8 mouse cellular contexts compared by ENCODE assay signal in the genomic region with DNA sequence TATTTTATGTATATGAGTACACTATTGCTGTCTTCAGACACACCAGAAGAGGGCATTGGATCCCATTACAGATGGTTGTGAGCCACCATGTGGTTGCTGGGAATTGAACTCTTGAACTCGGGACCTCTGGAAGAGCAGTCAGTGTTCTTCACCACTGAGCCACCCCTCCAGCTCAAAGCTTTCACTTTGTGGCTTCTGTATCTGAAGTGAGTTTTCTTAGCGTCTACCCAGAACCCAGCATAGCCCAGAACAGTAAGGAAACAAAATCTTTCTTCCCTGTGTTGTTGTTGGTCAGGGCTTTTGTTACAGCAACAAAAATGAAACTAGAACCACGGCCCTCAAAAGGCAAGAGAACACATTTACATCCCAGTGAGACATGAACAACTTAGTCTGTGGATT.
DNase-seq lines count a peak whose midpoint lies in the region; ATAC-seq and TF ChIP-seq lines count a peak whose summit lies in the region.
"Not testable (repeated sequence)": the region's sequence is repeated elsewhere in the genome, so short reads cannot be mapped to it uniquely, and the experiment has no call there.

No protein-coding gene starts in this region.

- not testable (repeated sequence) for TF ChIP-seq EP300 in CH12.LX (IDR thresholded peaks at IDR 0.05; ENCODE audit: low read length); MEL (IDR thresholded peaks at IDR 0.05; ENCODE audit: low read depth in 1 of 2, low read length in 2 of 2)

- TF ChIP-seq POLR2A in CH12.LX (IDR thresholded peaks at IDR 0.05; ENCODE audit: low read depth, low read length); MEL (IDR thresholded peaks at IDR 0.05; ENCODE audit: control insufficient read depth in 1 of 2, insufficient read depth in 1 of 2, low read depth in 1 of 2, low read length in 2 of 2, poor library complexity in 1 of 2): not testable (repeated sequence)

- H3K27me3 ChIP-seq in CH12.LX (replicated peaks) = peaks cover 15% of the 10 kb centered on the region
- not testable (repeated sequence) for H3K27me3 ChIP-seq in MEL (ENCODE audit: control insufficient read depth in 1 of 2, insufficient read depth in 2 of 2, low read length in 2 of 2); intestine, embryonic 15.5 days (replicated peaks); kidney, embryonic 16.5 days (ENCODE audit: insufficient read depth, low read length); kidney, postnatal 0 days (ENCODE audit: insufficient read depth, low read length); limb, embryonic 10.5 days (ENCODE audit: low read depth, poor library complexity, severe bottlenecking); midbrain, embryonic 11.5 days (ENCODE audit: control insufficient read depth, insufficient read depth, low read length)

- H3K79me2 ChIP-seq in CH12.LX (replicated peaks; ENCODE audit: control insufficient read depth, extremely low read depth, insufficient read depth, poor library complexity, severe bottlenecking); MEL (ENCODE audit: control insufficient read depth, insufficient read depth, low read length, poor library complexity): not testable (repeated sequence)

- TF ChIP-seq CTCF in CH12.LX (conservative IDR thresholded peaks at IDR 0.05 in 1 of 2, IDR thresholded peaks at IDR 0.05 in 1 of 2; ENCODE audit: low read depth in 2 of 2, low read length in 2 of 2); MEL (IDR thresholded peaks at IDR 0.05 in 2 of 3, conservative IDR thresholded peaks at IDR 0.05 in 1 of 3; ENCODE audit: control insufficient read depth in 1 of 3, insufficient read depth in 1 of 3, low read depth in 2 of 3, low read length in 3 of 3, poor library complexity in 1 of 3, severe bottlenecking in 1 of 3); kidney, postnatal 0 days (IDR thresholded peaks at IDR 0.05; ENCODE audit: low read depth): not testable (repeated sequence)

- dilution Hi-C loops in CH12.LX (cut with MboI; ENCODE audit: extremely low pct_ligation_motif_present, extremely low pct_unique_long_range_greater_than_20kb, low sequenced_read_pairs) = not testable (repeated sequence)

- in situ Hi-C loops in CH12.LX (cut with MboI; ENCODE audit: low pct_ligation_motif_present, low pct_unique_long_range_greater_than_20kb, low sequenced_read_pairs) = not testable (repeated sequence)

- not testable (repeated sequence) for H3K9ac ChIP-seq in CH12.LX (ENCODE audit: insufficient read depth, low read depth); MEL (ENCODE audit: control insufficient read depth, low read depth, low read length, poor library complexity, severe bottlenecking); intestine, embryonic 15.5 days; kidney, embryonic 16.5 days (replicated peaks; ENCODE audit: low read length); kidney, postnatal 0 days (ENCODE audit: low read depth, low read length); midbrain, embryonic 11.5 days (ENCODE audit: low read length)

- 74% methylated on average over 3 of the region's 3 CpGs for WGBS in intestine, embryonic 15.5 days
- WGBS in kidney, embryonic 16.5 days = 67% methylated on average over 3 of the region's 3 CpGs
- WGBS in kidney, postnatal 0 days = 59% methylated on average over 3 of the region's 3 CpGs
- WGBS in limb, embryonic 10.5 days = 85% methylated on average over 3 of the region's 3 CpGs
- 83% methylated on average over 3 of the region's 3 CpGs for WGBS in midbrain, embryonic 11.5 days

- H3K9me3 ChIP-seq in CH12.LX (replicated peaks; ENCODE audit: low read length); MEL (replicated peaks; ENCODE audit: insufficient read depth, low read length); intestine, embryonic 15.5 days; kidney, embryonic 16.5 days (ENCODE audit: low read length); kidney, postnatal 0 days (replicated peaks; ENCODE audit: low read length); limb, embryonic 10.5 days (replicated peaks); midbrain, embryonic 11.5 days (ENCODE audit: control insufficient read depth, low read length): not testable (repeated sequence)

- H3K36me3 ChIP-seq in CH12.LX (replicated peaks in 1 of 2; ENCODE audit: control insufficient read depth in 1 of 2, insufficient read depth in 1 of 2, low read length in 1 of 2); MEL (ENCODE audit: control insufficient read depth in 1 of 2, insufficient read depth in 2 of 2, low read length in 2 of 2); intestine, embryonic 15.5 days; kidney, embryonic 16.5 days (ENCODE audit: insufficient read depth, low read length); kidney, postnatal 0 days (ENCODE audit: insufficient read depth, low read length); limb, embryonic 10.5 days; midbrain, embryonic 11.5 days (ENCODE audit: control insufficient read depth, insufficient read depth, low read length): not testable (repeated sequence)

- H3K4me2 ChIP-seq in CH12.LX (ENCODE audit: insufficient read depth, low read depth, poor library complexity, severe bottlenecking) = peak overlapping the region; percentile 52
- H3K4me2 ChIP-seq in intestine, embryonic 15.5 days (replicated peaks); kidney, embryonic 16.5 days (replicated peaks; ENCODE audit: low read depth, low read length); kidney, postnatal 0 days (ENCODE audit: low read length); midbrain, embryonic 11.5 days: not testable (repeated sequence)

- DNase-seq in CH12.LX (ENCODE audit: extremely low read depth); MEL (ENCODE audit: low read depth, low spot score); limb, embryonic 10.5 days (ENCODE audit: low spot score): not testable (repeated sequence)
- DNase-seq in adipocyte (ENCODE audit: low spot score) = peak; percentile 95
- DNase-seq in kidney, postnatal 0 days (ENCODE audit: low spot score) = peak; percentile 29
- peak; percentile 61 for DNase-seq in midbrain, embryonic 11.5 days (ENCODE audit: low spot score, missing footprints)

- not testable (repeated sequence) for TF ChIP-seq RAD21 in CH12.LX (IDR thresholded peaks at IDR 0.05; ENCODE audit: low read depth, low read length); MEL (IDR thresholded peaks at IDR 0.05; ENCODE audit: low read depth, low read length)

- not testable (repeated sequence) for H3K4me3 ChIP-seq in CH12.LX (replicated peaks in 1 of 3; ENCODE audit: low read depth in 2 of 3, low read length in 2 of 3, poor library complexity in 1 of 3); MEL (ENCODE audit: control insufficient read depth in 1 of 2, insufficient read depth in 1 of 2, low read depth in 2 of 2, low read length in 2 of 2); intestine, embryonic 15.5 days (replicated peaks); kidney, embryonic 16.5 days (ENCODE audit: low read length); kidney, postnatal 0 days (replicated peaks; ENCODE audit: low read depth, low read length); limb, embryonic 10.5 days; midbrain, embryonic 11.5 days (ENCODE audit: low read depth, low read length)

- peaks cover 0 to 25% of the 10 kb centered on the region in 2 experiments; a peak in 2 of 4 replicates for H3K4me1 ChIP-seq in CH12.LX (ENCODE audit: control insufficient read depth in 1 of 2, insufficient read depth in 2 of 2)
- not testable (repeated sequence) for H3K4me1 ChIP-seq in MEL (ENCODE audit: control insufficient read depth in 1 of 2, insufficient read depth in 2 of 2, low read length in 2 of 2); intestine, embryonic 15.5 days (replicated peaks); kidney, postnatal 0 days (replicated peaks; ENCODE audit: insufficient read depth, low read length); midbrain, embryonic 11.5 days (ENCODE audit: control insufficient read depth, insufficient read depth, low read length)
- H3K4me1 ChIP-seq in kidney, embryonic 16.5 days (ENCODE audit: insufficient read depth, low read length) = peaks cover 19% of the 10 kb centered on the region
- peaks cover 36% of the 10 kb centered on the region for H3K4me1 ChIP-seq in limb, embryonic 10.5 days

- 0 out of 2 replicates have a peak, but pooled peaks have one; percentile 7 for ATAC-seq in intestine, embryonic 15.5 days
- not testable (repeated sequence) for ATAC-seq in kidney, embryonic 16.5 days (ENCODE audit: low FRiP score, low TSS enrichment); kidney, postnatal 0 days (replicated peaks; ENCODE audit: low FRiP score, low read depth); midbrain, embryonic 11.5 days (ENCODE audit: low FRiP score)

- not testable (repeated sequence) for H3K27ac ChIP-seq in CH12.LX (ENCODE audit: insufficient read depth, low read depth); MEL (ENCODE audit: control insufficient read depth, low read depth, low read length); intestine, embryonic 15.5 days; kidney, postnatal 0 days; midbrain, embryonic 11.5 days (ENCODE audit: low read depth, low read length)
- 0 out of 2 replicates have a peak overlapping the region, but pooled peaks have one; percentile 20 for H3K27ac ChIP-seq in kidney, embryonic 16.5 days (ENCODE audit: low read length)
- peak overlapping the region; percentile 22; the same call in 1 of the 2 replicates for H3K27ac ChIP-seq in limb, embryonic 10.5 days

TF ChIP-seq in CH12.LX, 34 proteins besides CTCF, POLR2A, EP300 and RAD21:
- 0 out of 2 replicates have a peak, but pooled peaks have one; percentile 38 for TF ChIP-seq TBP (conservative IDR thresholded peaks at IDR 0.05; ENCODE audit: low read depth, low read length)

TF ChIP-seq in MEL, 35 proteins besides CTCF, POLR2A, EP300 and RAD21:
- 0 out of 2 replicates have a peak, but pooled peaks have one; percentile 36 for TF ChIP-seq TBP (IDR thresholded peaks at IDR 0.05; ENCODE audit: low read depth, low read length)
